Mouse (Mus musculus) kidney, adult 2 months (tissue): ENCODE data around the gene Sp2.

Source experiments
- CTCF ChIP-seq: fragments of 200-500 bp; conservative IDR thresholded peaks from 2 replicates; pipeline ENCODE4 v1.5.1; 2011; ENCODE audit warnings: low read depth, mild to moderate bottlenecking, control low read depth, low read length, moderate library complexity, mixed read lengths; ENCODE audit not compliant: insufficient read depth, insufficient read length
- POLR2A ChIP-seq: fragments of 200-500 bp; IDR thresholded peaks from one replicate; pipeline ENCODE4 v1.6.1; 2011; ENCODE audit warnings: low read depth, low read length, control low read depth

- no peak for TF ChIP-seq POLR2A
- no peak for TF ChIP-seq CTCF
Observed at GRCm38 (mm10) chr11:96984903-96985302, 2.1 kb upstream of the Sp2 start.
